Mouse (Mus musculus) left cerebral cortex, postnatal 14 days (tissue): ENCODE measurements at regions not wholly inside any gene's neighbourhood (a gene's known extent, or its start where the extent isn't known, plus 50 kb on each side); places are given as distances from the start of the nearest gene placed in this dataset.

ENCODE experiments used
- DNase-seq, 2 experiments: peaks; one replicate each; pipeline ENCODE4 v3.0.0; 2021 to 2022; ENCODE audit warnings: low spot score in 2 of 2, mixed read lengths in 1 of 2
- intact Hi-C: fragments of 180-260 bp; cut with DNase I; formaldehyde crosslinking; loops from one replicate; pipeline ENCODE4 v1.15.1; 2025

DNA sequence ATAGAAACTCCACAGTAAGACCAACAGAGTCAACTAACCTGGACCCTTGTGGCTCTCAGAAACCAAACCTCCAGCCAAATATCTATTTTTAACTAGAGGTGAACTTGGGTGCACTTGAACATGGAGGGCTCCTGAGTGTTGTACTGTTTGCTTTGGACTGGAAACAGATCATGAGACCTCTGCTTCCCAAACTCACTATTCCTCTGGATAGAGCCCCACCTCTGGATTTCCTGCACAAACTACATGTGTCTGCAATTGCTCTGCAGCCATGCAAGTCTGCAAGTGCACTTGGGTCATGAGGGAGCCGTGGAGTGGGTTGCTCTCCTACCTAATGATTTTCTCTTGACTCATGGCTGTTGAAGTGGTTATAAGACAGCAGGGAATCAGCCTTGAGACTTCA, 759.9 kb upstream of the Fam160b2 start:
- intact Hi-C loops, result no loop called here
- no peak for DNase-seq

DNA sequence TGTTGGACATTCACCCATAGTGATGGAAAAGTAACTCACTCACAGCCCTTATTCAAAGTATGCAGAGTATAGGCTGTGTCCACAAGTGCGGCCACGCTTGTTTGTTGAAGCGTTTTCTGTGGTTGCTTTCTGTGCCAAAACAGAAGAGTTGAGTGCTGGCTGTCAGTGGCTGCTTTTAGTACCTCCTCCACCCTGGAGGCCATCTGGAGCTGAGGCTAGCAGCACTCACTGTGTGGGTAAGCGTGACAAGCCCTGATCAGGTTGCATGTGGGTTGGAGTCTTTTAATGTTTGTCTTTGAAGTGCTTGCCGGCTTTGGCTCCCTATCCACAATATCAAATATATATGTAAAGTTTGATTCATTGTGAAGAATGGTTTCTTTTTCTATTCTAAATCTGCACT, 738.6 kb upstream of the Fam160b2 start:
- DNase-seq, result peak; percentile 51 to 63
- intact Hi-C loops, result no loop called here

DNA sequence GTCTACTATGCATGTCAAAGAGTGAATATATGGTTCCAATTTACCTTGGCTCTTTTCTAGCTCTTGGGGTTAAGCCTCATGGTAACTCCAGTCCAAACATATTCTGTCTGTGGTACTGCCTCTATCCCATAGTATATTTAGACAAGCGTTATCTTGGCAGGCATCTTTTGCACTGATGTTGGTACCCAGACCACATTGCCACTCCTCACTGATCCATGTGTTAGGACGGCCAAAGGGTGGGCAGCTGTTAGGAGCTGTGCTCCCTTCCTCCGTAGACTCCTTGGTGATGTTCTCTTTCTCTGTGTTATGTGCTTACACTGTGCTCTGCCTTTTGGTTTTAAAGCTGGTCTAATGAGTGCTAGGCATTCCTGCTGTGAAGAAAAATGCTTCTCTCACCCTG, 737.3 kb upstream of the Fam160b2 start:
- intact Hi-C loops, result no loop called here
- DNase-seq, result no peak

DNA sequence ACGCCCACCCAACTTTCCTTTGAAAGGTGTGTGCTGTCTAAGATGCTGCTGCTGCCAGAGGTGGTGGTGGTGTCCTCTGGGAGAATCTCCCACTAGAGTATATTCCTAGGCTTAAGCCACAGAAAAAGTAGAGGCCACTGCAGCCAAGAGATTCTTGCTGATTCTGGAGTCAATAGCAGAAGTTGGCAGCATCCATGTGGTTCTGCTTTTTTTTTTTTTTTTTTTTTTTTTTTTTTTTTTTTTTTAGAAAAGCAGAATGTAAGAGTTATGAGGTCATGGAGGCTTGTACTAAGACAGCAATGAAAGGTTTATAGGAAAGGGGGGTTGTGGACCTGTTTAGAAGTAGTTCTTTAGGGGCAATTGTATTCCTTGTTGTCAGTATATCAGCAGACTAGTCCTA, 734.4 kb upstream of the Fam160b2 start:
- DNase-seq, result no peak
- intact Hi-C loops, result no loop called here

DNA sequence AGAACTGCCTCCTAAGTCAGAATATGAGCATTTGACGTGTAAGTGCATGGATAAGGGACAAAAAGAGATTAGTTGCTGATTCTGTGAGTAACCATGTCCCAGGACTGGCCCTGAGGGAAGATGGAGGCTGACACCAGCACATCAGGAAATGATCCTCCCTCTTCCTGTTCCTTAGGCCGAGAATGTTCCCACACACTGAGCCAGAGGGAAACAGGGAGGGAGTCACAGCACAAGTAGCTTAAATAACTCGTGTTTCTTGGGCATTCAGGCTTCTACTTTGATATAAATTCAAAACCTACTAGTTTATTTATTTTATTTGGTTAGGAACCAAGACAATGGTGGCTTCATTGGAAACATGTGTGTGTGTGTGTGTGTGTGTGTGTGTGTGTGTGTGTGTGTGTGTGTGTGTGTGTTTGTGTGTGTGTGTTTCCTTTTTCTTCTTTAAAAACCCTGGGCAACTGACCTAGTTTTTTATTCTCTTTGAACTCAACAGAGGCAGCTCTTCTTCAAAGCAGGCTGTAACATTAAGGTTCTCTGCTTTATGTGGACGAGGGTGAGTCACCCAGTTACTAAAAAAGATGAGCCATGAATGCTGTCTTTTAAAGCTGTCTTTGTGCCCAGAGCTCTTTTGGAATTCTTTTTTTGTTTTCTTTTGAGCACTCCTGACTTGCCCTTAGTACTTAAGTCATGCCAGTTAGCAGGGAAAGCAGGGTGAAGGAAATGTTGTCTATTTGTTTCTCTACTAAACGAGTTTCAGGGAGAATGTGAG, 730.4 kb upstream of the Fam160b2 start:
- intact Hi-C loops, result no loop called here
- DNase-seq, result peak; percentile 16 to 41

DNA sequence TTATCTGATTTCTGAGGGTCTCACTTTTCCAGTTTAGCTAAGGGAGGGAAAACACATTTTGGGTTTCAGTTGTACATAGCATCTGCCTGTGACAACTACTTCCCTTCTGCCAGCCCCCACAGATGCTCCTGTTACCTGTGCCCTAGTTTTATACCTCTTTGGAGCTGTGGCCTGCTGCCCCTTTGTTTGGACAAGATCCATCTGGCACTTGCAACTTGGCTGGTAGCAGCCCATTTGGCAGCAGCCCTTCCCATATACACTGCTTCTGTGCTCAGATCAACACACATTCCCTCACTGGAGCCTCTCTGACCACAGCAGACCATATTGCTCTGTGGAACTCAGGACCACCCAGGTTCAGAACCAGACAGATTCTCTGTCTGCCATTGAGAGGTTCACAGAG, 728.0 kb upstream of the Fam160b2 start:
- no peak for DNase-seq
- intact Hi-C loops, result no loop called here

DNA sequence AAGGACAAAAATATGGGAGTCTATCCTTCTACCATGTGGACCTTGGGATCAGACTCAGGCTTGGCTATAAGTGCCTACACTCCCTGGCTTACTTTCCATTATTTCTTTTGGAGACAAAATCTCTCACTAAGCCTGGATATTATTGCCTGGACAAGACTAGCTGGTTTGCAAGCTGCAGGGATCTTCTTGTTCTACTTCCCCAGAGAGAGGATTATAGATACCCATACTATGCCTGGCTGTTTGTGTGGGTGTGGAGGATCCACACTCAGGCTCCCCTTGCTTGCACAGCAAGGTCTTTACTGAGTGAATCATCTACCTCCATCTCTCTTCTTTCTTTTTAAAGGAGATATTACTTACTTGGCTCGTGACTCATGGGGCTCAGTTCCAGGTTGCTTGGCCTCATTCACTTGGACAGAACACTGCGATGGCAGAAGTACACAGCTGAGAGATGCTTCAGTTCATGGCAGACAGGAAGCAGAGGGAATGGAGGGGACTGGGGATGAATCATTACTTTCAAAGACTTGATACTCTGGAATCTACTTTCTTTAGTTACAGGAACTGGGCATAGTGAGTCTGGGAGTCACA, 727.0 kb upstream of the Fam160b2 start:
- intact Hi-C loops, result no loop called here
- DNase-seq, result no peak

DNA sequence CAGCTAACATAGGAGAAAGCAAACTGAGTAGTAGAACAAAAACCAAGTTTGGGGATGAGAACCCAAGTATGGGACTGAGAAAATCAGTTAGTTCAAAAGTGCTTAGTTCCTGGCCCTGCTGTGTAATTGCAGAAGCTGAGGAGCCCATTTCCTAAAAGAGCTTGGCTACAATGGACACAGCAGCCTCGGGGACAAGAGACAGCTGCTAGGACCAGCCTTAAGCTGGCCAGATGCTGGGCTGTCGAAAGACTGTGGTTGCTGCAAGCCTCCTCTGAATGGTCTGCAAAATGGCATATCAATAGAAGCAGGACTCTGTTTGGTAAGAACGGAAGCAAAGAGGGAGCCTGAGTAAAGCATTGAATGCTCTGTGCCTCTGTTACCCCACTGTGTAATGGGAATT, 715.6 kb upstream of the Fam160b2 start:
- DNase-seq, result no peak
- intact Hi-C loops, result no loop called here

DNA sequence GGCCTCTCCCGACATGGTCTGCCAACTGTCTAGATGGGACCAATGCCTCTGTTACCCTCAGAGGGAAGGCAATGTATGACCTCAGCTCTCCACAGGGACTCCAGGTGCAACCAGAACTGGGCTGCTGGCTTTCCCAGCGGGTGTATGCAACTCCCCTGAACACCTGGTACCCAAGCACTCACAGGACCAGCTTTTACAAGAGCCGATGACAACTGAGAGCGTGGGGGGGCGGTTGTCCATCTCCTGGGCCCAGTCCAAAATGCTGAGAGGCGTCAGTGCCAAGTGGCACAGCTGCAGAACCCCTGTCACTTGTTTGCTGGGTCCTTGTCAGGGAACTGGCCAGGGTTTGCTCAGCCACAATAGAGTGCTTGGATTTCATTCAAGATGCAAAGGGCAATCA, 700.1 kb upstream of the Fam160b2 start:
- no peak for DNase-seq
- intact Hi-C loops, result no loop called here

DNA sequence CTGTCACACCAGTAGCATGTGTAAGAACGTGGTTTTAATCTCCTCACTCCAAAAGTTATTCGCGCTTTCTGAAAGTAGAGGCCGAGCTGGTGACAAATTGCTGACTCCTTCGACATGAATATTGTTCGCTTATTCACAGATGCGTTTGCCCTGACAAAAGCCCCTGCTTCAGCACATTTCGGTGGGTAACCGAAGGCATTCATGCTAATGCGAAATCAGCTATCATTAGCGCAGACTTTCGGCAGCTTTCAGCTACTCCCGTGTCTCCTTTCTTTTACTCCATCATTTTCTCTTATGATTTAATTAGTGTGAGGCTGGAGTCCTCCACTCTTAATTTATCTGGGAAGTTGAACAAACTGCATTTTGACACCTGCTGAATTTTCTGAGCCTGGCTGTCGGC, 681.9 kb upstream of the Fam160b2 start:
- intact Hi-C loops, result no loop called here
- no peak for DNase-seq

DNA sequence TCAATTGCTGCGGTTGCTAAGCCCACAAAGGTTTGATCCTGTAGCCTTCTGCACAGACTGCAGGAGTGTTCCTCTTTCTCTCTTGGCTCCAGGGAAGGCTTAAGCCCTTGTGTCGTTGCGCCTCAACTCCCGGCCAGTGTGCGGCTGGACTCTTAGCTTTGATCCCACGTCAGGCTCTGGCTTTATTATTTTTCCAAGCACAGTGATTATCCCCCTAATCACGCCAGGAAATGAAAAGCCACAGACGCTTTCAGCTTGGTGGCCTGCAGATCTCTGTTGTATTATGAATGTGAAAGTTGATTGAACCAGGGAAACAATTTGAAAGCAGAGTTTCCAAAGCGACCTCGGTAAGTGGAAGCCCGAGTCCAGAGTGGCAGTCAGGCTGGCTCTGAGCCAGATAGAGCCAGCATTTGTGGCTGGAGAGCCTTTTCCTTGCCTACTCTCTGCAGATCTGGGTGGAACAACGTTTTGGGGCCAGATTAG, 676.7 kb upstream of the Fam160b2 start:
- DNase-seq, result peak; percentile 4 to 11

DNA sequence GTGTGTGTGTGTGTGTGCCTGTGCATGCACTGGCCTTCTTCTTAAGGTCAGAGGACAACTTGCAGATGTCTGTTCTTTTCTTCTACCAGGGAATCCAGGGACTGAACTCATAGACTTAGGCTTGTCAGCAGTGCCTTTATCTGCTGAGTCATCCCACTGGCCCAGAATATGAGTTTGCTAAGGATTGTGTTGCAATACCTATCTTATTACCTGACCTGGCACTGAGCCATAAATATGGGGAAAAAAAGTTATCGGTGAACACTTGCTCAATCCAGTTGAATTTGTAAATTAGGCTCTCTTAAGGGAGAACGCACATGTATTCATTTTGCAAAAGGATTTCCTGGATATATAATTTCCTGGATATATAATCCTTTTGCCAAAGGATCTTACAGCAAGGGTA, 672.8 kb upstream of the Fam160b2 start:
- intact Hi-C loops, result no loop called here
- no peak for DNase-seq

More for the DNA sequence above, 676.7 kb upstream of the Fam160b2 start:
- intact Hi-C loops, result no loop called here

DNA sequence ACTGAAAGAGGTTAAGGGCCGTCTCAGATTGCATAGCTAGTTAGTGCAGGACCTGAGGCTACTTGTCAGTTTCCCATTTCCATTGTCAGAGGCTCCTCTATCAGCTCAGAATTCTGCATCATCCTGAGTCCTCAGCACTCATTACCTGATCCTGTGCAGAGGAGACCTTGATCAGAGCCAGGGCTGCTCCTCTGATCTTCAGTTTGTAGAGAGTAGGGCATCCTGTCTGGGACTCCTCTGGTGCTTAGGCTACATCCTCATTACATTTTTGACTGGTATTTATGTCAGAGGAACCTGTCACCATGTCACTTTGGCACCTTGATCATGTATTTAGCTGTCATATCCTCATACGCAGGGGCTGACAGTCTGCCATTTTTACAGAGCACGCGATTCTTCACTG, 658.0 kb upstream of the Fam160b2 start:
- intact Hi-C loops, result no loop called here
- DNase-seq, result no peak

DNA sequence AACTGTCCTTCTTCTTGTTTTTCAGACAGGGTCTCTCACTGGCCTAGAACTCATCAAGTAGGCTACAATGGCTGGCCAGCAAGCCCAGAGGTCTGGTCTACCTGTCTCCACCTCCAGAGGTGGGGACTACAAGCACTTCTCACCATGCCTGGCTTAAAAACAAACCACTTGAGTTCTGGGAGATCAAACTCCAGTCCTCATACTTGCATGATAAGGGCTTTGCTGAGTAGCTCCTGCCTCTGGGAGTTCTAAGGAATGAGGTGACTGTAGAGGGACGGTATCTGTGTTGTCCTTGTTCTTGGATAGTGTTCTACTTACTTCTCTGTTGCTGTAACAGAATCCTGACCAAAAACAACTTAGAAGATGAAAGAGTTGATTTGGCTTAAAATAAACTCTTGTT, 654.6 kb upstream of the Fam160b2 start:
- DNase-seq, result no peak
- intact Hi-C loops, result no loop called here

DNA sequence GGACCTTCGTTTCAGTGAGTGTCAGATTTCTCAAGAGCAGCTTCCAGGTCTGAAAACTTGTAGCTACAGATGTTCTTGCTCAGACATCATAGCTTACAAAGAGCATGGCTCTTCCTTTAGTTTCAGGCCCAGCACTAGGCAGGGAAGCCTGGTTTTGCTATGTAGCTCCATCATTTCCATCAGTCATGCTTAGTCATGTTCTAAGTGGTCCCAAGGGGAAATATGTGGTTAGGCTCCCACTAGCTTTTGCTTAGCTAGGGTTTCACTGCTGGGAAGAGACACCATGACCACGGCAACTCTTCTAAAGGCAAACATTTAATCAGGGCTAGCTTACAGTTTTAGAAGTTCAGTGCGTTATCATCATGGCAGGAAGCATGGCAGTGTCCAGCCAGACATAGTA, 652.5 kb upstream of the Fam160b2 start:
- DNase-seq, result no peak
- intact Hi-C loops, result no loop called here

DNA sequence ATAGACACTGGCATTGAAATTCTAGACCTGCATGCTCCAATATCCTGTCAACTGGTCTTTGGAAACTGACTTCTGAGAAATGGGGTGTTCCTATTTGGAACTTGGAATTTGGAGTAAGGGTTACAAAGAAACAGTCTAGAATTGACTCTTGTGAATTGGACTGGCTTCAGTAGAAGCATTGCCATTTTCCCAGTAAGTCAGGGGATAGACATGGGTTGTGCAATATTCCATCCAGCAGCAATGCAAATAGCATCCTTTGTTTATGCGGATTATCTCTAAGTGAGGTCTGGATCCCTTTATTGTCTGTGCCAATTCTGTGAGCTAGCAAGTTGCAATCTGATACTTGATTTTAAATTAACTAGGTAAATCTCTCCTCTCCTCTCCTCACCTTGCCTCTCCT, 651.5 kb upstream of the Fam160b2 start:
- intact Hi-C loops, result no loop called here
- DNase-seq, result no peak

DNA sequence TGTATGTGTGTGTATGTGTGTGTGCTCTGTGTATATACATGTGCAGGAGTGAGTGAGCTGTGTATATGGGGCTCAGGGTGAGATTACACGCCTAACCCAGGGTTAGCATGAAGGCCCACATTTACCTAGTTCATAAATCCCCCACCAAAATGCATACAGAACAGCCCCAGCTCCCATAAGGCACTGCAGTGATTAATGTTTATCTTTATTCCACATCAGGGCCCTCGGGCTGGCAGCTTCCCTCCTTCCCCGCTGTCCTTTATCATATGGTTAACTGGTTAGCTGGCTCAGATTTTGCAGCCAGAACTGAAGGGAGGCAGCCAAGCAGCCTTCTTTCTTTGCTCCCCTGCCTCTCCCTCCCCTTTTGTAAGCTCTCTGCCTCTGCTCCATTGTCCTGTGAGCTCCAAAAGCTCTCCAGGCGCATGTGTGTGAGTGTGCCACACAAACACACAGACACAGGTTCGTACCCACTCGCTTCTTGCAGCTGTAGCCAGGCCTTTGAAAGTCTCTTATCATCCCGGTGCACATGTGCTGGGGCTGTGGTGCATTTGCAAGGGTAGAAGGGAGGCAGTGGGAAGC, 649.8 kb upstream of the Fam160b2 start:
- intact Hi-C loops, result no loop called here
- DNase-seq, result no peak

DNA sequence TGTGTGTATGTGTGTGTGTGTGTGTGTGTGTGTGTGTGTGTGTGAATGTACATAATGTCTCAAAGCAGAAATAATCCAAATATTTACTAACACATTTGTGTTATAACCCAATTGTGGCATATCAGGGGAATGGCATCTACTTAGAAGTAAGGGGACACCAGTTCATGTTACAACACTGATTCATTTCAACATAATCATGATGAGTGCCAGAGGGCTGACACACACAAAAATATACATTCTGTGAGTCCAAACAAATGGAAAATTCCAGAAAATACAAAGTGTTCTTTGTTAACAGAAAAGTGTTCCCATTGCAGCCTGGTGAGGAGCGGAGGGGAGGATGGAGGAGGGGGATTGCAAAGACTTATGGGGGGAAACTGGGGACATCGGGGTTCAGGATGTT, 648.9 kb upstream of the Fam160b2 start:
- intact Hi-C loops, result no loop called here

DNA sequence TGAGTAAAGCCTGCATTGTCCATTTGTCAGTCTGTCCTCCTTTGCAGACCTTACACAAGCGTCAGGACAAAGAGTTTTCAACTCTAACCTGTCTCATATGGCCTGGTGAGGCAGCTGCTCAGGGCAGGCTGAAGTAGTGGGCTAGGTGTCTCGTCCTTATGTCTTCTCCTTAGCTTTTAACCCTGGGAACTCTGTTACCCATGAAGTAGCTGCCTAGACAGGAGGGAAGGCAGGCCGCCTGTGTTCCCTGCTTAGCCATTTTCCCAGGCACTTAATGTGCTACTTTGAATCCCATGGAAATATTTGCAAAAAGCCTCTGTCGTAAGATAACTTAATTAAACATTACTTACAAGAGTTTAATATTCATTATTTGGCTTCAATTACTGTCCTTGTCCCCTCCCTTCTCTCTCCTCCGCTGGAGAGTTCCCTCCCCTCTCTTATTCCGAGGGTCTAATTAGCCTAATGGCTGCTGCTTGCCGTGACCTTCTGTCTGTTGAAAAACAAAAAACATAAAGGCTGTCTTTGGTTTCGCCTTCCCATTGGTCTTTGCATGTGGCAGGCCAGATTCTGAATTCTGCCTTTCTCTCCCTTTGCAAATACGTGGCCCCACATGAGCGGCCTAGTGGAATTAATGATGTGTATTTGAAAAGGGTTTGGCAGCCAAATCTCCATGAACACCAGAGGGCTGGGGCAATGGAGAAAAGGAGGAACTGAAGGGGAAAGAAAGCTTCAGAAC, 642.2 kb upstream of the Fam160b2 start:
- intact Hi-C loops, result no loop called here
- peak in 1 of 2 experiments; percentile 6 for DNase-seq

More for the DNA sequence above, 648.9 kb upstream of the Fam160b2 start:
- DNase-seq, result no peak

DNA sequence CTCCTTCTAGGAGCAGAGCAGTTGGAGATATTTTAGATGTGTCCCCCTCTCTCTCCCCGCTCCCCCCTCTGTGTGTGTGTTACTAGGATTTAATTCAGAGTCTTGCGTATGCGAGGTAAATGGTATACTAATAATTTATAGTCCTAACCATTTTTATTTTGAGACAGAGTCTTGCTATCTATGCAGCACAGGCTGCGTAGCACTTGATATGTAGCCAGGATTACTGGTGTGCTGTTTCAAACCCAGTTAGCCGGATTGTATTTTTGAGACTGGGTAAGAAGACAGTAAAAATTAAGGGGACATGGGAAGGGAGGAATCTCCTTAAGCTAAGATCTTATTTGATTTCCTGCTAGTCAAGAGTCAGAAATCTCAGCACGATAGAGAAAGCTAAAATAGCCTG, 636.6 kb upstream of the Fam160b2 start:
- intact Hi-C loops, result no loop called here
- no peak for DNase-seq
